Mouse (Mus musculus) ES-Bruce4 (cell line): Measurements from ENCODE around the gene Serpina3k.
"Not testable (repeated sequence)": the region's sequence is repeated elsewhere in the genome, so short reads cannot be mapped to it uniquely, and the experiment has no call there.

ENCODE experiments used
- CTCF ChIP-seq: IDR thresholded peaks from one replicate; pipeline ENCODE4 v1.8.1; 2011; ENCODE audit warnings: low read depth, low read length
- EP300 ChIP-seq: IDR thresholded peaks from 2 replicates; pipeline ENCODE4 v1.6.1; 2011; ENCODE audit warnings: low read depth, low read length; ENCODE audit not compliant: insufficient read depth
- POLR2A ChIP-seq: IDR thresholded peaks from one replicate; pipeline ENCODE4 v1.8.1; 2011; ENCODE audit warnings: low read length; ENCODE audit not compliant: insufficient read depth

DNA sequence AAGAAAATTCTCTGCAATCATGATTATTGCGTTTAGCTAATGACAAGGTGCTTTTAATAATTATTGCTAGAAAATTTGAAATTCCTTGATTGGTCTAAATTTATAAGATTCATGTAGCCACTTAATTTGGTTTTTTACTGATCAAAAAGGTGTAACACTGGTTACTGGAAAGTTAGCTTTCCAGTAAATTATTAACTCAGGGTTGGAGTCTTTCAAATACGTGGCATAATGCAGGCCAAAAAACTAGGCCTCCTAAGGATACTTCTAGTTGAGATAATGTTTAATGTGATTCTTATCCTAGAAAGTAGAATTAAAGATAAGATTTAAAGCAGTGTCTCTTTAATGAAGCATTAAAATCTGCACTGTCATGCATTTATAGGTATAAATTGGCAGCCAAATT lies 40.1 kb downstream of the Serpina3k start:
- TF ChIP-seq CTCF, POLR2A, EP300: not testable (repeated sequence)
